Mouse (Mus musculus): Measurements from ENCODE around the gene Tbc1d22a.

DNA sequence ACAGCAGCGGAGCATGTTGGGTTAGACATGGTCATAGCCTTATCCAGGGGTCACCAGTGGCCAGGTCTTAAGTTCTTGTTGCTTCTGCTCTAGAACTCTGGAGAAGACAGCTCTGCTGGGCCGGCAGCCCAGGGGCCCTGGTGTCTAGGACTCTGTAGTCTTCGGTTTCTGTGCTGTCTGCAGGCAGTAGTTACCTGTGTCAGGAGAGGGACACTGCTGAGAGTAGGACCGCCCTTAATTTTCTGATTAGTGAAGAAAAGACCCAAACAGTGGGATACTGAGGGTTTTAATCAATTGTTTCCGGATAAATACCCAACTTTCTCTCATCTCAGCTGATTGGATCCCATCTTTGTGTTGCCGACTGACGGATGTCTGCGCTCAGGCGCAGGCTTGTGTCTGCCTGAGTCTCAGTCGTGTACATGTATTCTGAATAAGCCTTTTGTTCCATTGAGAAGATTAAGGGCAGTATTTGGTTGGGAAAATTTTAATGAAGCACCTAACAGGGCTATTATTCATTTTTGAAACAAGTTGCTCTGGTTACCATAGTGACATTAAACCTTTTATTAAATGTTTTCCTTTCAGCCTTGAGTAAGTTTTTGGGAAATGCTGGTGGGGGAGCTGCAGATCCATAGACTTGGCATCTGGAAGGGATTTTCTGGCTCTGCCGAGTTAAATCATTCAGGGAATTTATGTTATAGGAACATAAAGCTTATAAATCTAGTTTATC lies 62.4 kb downstream of the Tbc1d22a start:
- TF ChIP-seq CTCF (IDR thresholded peaks at IDR 0.05; ENCODE audit: control insufficient read depth, insufficient read depth, insufficient replicate concordance, low read depth, low read length) = no peak
- TF ChIP-seq POLR2A (IDR thresholded peaks at IDR 0.05; ENCODE audit: control insufficient read depth, low read depth, low read length) = no peak

Measured in testis, adult 2 months (tissue).